Mouse (Mus musculus) heart, postnatal 0 days (tissue): ENCODE results near the gene Cldn4.

Experiments
- CTCF ChIP-seq: IDR thresholded peaks from 2 replicates; pipeline ENCODE4 v1.5.1; 2016; ENCODE audit warnings: antibody characterized with exemption, control low read depth, low read depth
- EP300 ChIP-seq: IDR thresholded peaks from 2 replicates; pipeline ENCODE4 v1.6.1; 2016; ENCODE audit warnings: antibody characterized with exemption, low read depth

- TF ChIP-seq CTCF (no peak), EP300 (no peak)
Observed at GRCm38 (mm10) chr5:134947420-134948084, 818 bp upstream of the Cldn4 start.
